Mouse (Mus musculus): ENCODE results near the gene Rpl35a. TPM values are rescaled to one million over a fixed set of nuclear protein-coding genes. Genes with fewer than 3 reads are reported as not detected.

Rpl35a gene
- polyA plus RNA-seq (2012; rRNA removed), result 974 and 1,399 TPM in 2 replicates
- 967 and 1,006 TPM in 2 replicates for polyA plus RNA-seq (2014; fragmentation: Nextera tagmentation; extraction: Ambion mirVana)

DNA sequence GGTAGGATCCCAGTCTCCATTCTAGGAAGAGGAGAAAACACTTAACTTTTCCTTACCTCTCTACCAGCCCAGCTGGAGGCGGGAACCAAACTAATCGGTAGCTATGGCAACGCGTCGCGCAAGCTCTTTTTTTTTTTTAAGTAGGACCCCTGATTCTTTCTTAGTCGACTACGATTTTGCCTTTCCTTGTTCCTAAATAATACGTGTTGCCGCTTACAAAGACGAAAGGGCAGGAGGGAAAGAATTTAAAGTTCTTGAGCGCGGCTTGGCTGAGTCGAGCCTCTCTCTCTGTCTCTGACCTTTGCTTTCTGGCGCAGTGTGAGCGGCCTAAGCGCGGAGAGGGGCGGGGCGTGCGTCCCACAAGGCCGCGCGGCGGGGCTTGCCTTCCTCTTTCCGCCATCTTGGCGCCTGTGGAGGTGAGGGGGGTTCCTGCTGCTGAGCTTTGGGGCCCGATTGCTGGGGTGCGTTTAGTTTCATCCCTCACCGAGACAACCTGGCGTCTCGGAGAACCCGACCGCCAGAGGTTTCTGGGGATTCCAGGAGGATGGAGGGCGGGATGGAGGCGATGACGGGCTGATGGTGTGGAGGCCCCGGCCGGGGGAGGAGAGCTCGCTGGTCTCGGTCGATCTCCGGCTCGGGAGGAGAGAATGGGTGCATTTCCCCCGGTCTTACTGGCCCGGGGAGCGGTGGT, at the start of gene Rpl35a, which contains the start of gene Iqcg:
Gene Rpl35a (plus strand): TSS at position 359 of the 691 bp plus-strand sequence.
Gene Iqcg (minus strand): TSS at position 124 of the 691 bp plus-strand sequence.
- peak within 1 kb of the TSS; percentile 89 for H3K4me3 ChIP-seq (replicated peaks; ENCODE audit: low read length)
- H3K27me3 ChIP-seq (ENCODE audit: control insufficient read depth, insufficient read depth, low read length), result no peaks in the 10 kb centered on the region
- peak within 1 kb of the TSS; percentile 58 for H3K4me2 ChIP-seq (replicated peaks; ENCODE audit: low read depth, low read length, severe bottlenecking)
- DNase-seq (ENCODE audit: low spot score) (peak; percentile 89), ATAC-seq (ENCODE audit: low FRiP score, low read depth) (peak; percentile 93)
- H3K27ac ChIP-seq (replicated peaks; ENCODE audit: low read depth, low read length), result peak within 1 kb of the TSS; percentile 89
- H3K9ac ChIP-seq (ENCODE audit: low read depth, low read length, severe bottlenecking), result peak within 1 kb of the TSS; percentile 90
- peaks cover 8% of the 10 kb centered on the region; the same call in 1 of the 2 replicates for H3K4me1 ChIP-seq (ENCODE audit: control insufficient read depth, insufficient read depth, low read length)
- under 1% methylated on average over 47 of the region's 47 CpGs for WGBS
- TF ChIP-seq POLR2A (IDR thresholded peaks at IDR 0.05; ENCODE audit: borderline replicate concordance, extremely low read depth, insufficient read depth, insufficient read length), result peak; percentile 90; the same call in 1 of the 2 replicates
- no peaks in the 10 kb centered on the region for H3K9me3 ChIP-seq (ENCODE audit: control insufficient read depth, low read length)
- H3K36me3 ChIP-seq (ENCODE audit: control insufficient read depth, insufficient read depth, low read length), result peaks cover 34% of the 10 kb centered on the region

DNA sequence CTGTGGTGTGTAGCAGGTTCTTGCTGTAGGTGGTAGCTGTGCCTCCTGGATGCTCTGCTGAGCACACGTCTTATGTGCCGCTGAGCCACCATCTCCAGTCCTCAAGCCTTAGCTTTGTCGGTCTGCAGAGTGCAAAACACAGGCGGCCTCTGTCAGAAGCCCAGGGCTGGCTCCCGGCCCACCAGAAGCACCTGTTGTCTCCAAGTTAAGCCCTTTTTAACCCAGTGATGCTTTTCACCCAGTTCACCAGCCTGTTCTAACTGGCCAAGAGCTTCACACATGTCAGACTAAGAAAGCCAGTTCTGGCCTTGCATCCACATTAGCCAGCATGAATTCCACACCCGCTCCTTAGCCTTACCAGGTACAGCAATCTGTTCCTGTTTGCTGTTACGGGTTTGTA, 49.4 kb upstream of the Rpl35a start:
- ATAC-seq (ENCODE audit: low FRiP score, low read depth), result no peak
- Histone ChIP-seq H3K27ac (replicated peaks; ENCODE audit: low read depth, low read length) (no peak overlapping the region), H3K36me3 (ENCODE audit: control insufficient read depth, insufficient read depth, low read length) (peaks cover 67% of the 10 kb centered on the region), H3K9me3 (ENCODE audit: control insufficient read depth, low read length) (no peaks in the 10 kb centered on the region), H3K4me1 (ENCODE audit: control insufficient read depth, insufficient read depth, low read length) (no peaks in the 10 kb centered on the region), H3K27me3 (ENCODE audit: control insufficient read depth, insufficient read depth, low read length) (no peaks in the 10 kb centered on the region), H3K4me3 (replicated peaks; ENCODE audit: low read length) (no peak overlapping the region), H3K4me2 (replicated peaks; ENCODE audit: low read depth, low read length, severe bottlenecking) (no peak overlapping the region), H3K9ac (ENCODE audit: low read depth, low read length, severe bottlenecking) (no peak overlapping the region)
- peak; percentile 17 for DNase-seq (ENCODE audit: low spot score)
- no peak for TF ChIP-seq POLR2A (IDR thresholded peaks at IDR 0.05; ENCODE audit: borderline replicate concordance, extremely low read depth, insufficient read depth, insufficient read length)
- 87% methylated on average over 7 of the region's 7 CpGs for WGBS

DNA sequence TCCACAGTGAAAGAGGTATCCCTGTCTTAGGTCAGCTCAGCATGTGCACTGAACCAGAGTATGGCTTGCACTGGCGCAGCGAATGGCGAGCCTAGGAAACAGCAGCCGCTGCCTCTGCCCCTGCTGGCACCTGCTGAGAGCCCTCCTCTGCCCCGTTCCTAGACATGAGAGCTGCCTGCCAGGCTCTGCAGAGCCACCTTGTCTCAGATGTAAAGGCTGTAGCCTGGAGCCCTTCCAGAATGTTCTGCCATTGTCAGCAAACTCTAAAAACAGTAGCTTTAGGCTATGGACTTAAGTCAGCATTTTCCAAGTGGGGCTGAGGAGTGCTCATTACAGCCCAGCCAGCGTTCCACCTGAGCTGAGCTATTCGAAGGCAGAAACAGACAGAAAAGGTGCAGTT, 48.8 kb upstream of the Rpl35a start:
- H3K27me3 ChIP-seq (ENCODE audit: control insufficient read depth, insufficient read depth, low read length), result no peaks in the 10 kb centered on the region
- H3K4me3 ChIP-seq (replicated peaks; ENCODE audit: low read length), result no peak overlapping the region
- DNase-seq (ENCODE audit: low spot score) (no peak), ATAC-seq (ENCODE audit: low FRiP score, low read depth) (no peak)
- no peak overlapping the region for H3K27ac ChIP-seq (replicated peaks; ENCODE audit: low read depth, low read length)
- no peak overlapping the region for H3K9ac ChIP-seq (ENCODE audit: low read depth, low read length, severe bottlenecking)
- no peaks in the 10 kb centered on the region for H3K4me1 ChIP-seq (ENCODE audit: control insufficient read depth, insufficient read depth, low read length)
- H3K4me2 ChIP-seq (replicated peaks; ENCODE audit: low read depth, low read length, severe bottlenecking), result no peak overlapping the region
- WGBS, result 82% methylated on average over 7 of the region's 7 CpGs
- peaks cover 68% of the 10 kb centered on the region for H3K36me3 ChIP-seq (ENCODE audit: control insufficient read depth, insufficient read depth, low read length)
- TF ChIP-seq POLR2A (IDR thresholded peaks at IDR 0.05; ENCODE audit: borderline replicate concordance, extremely low read depth, insufficient read depth, insufficient read length), result no peak
- H3K9me3 ChIP-seq (ENCODE audit: control insufficient read depth, low read length), result no peaks in the 10 kb centered on the region

DNA sequence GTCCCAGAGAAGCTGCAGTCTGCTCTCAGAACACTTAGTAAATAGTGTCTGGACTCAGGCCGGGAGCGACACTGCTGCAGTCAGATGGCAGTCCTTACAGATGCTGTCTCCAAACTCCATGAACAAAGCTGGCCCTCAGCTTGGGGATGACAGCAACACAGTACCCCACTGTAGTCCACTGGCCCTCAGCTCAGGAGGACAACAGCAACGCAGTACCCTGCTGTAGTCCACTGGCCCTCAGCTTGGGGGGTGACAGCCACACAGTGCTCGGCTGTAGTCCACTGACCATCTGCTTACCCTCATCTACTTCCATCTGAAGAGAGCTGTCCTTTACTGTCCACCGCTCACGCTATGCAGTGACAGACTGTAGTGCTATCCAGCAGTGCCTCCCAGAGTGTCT, 46.1 kb upstream of the Rpl35a start:
- peaks cover 77% of the 10 kb centered on the region for H3K36me3 ChIP-seq (ENCODE audit: control insufficient read depth, insufficient read depth, low read length)
- ATAC-seq (ENCODE audit: low FRiP score, low read depth), result no peak
- DNase-seq (ENCODE audit: low spot score), result no peak

DNA sequence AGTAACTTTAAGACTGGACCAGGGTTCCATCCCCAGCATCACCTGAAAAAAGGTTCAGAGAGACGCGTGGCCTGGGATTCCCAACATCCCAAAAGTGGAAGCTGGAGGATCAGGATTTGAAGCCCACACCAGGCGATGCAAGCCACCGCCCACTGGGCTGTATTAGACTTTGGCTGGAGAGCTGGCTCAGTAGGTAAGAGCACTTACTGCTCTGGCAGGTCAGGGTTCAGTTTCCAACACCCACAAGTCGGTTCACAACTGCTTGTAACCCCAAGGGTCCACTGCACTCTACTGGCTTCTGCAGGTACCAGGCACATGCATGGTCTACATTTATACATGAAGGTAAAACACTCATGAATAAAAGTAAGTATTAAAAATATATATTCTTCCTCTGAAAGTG, 42.5 kb upstream of the Rpl35a start:
- Histone ChIP-seq H3K36me3 (ENCODE audit: control insufficient read depth, insufficient read depth, low read length) (peaks cover 59% of the 10 kb centered on the region), H3K4me1 (ENCODE audit: control insufficient read depth, insufficient read depth, low read length) (no peaks in the 10 kb centered on the region), H3K4me2 (replicated peaks; ENCODE audit: low read depth, low read length, severe bottlenecking) (no peak overlapping the region), H3K27me3 (ENCODE audit: control insufficient read depth, insufficient read depth, low read length) (no peaks in the 10 kb centered on the region), H3K4me3 (replicated peaks; ENCODE audit: low read length) (no peak overlapping the region), H3K27ac (replicated peaks; ENCODE audit: low read depth, low read length) (no peak overlapping the region), H3K9ac (ENCODE audit: low read depth, low read length, severe bottlenecking) (no peak overlapping the region), H3K9me3 (ENCODE audit: control insufficient read depth, low read length) (no peaks in the 10 kb centered on the region)
- WGBS, result 92% methylated on average over 5 of the region's 5 CpGs
- no peak for DNase-seq (ENCODE audit: low spot score)
- no peak for ATAC-seq (ENCODE audit: low FRiP score, low read depth)
- TF ChIP-seq POLR2A (IDR thresholded peaks at IDR 0.05; ENCODE audit: borderline replicate concordance, extremely low read depth, insufficient read depth, insufficient read length), result no peak

More for the DNA sequence above, 46.1 kb upstream of the Rpl35a start:
- Histone ChIP-seq H3K4me1 (ENCODE audit: control insufficient read depth, insufficient read depth, low read length) (no peaks in the 10 kb centered on the region), H3K27me3 (ENCODE audit: control insufficient read depth, insufficient read depth, low read length) (no peaks in the 10 kb centered on the region), H3K9me3 (ENCODE audit: control insufficient read depth, low read length) (no peaks in the 10 kb centered on the region), H3K4me2 (replicated peaks; ENCODE audit: low read depth, low read length, severe bottlenecking) (no peak overlapping the region), H3K27ac (replicated peaks; ENCODE audit: low read depth, low read length) (no peak overlapping the region), H3K4me3 (replicated peaks; ENCODE audit: low read length) (no peak overlapping the region), H3K9ac (ENCODE audit: low read depth, low read length, severe bottlenecking) (no peak overlapping the region)
- 88% methylated on average over 6 of the region's 6 CpGs for WGBS
- no peak for TF ChIP-seq POLR2A (IDR thresholded peaks at IDR 0.05; ENCODE audit: borderline replicate concordance, extremely low read depth, insufficient read depth, insufficient read length)
